Mouse (Mus musculus) CH12.LX (cell line): ENCODE results near the gene Gm29133. TPM values are rescaled to one million over a fixed set of nuclear protein-coding genes. Genes with fewer than 3 reads are reported as not detected.

Experiments used
- DNase-seq: peaks from one replicate; pipeline ENCODE4 v3.0.0-alpha.2; 2013; ENCODE audit errors: extremely low read depth
- H3K27ac ChIP-seq: 2 replicates; pipeline ENCODE4 v1.5.1; 2012; ENCODE audit warnings: low read depth, mild to moderate bottlenecking, control low read depth, moderate library complexity; ENCODE audit not compliant: insufficient read depth
- H3K27me3 ChIP-seq: replicated peaks from 2 replicates; pipeline ENCODE3; 2012; ENCODE audit warnings: inconsistent platforms
- H3K36me3 ChIP-seq, 2 experiments: replicated peaks in 1 of 2; 2 replicates each; pipeline versions ENCODE3 to v1.6.1; 2012; ENCODE audit warnings: inconsistent platforms in 1 of 2, low read length in 1 of 2, mild to moderate bottlenecking in 1 of 2, mixed read lengths in 1 of 2, moderate library complexity in 1 of 2; ENCODE audit not compliant: control insufficient read depth in 1 of 2, insufficient read depth in 1 of 2
- H3K4me1 ChIP-seq, 2 experiments: 2 replicates each; pipeline ENCODE4 v1.6.1; 2012; ENCODE audit warnings: inconsistent platforms in 1 of 2, moderate library complexity in 1 of 2; ENCODE audit not compliant: insufficient read depth in 2 of 2, control insufficient read depth in 1 of 2
- H3K4me2 ChIP-seq: 2 replicates; pipeline ENCODE4 v1.6.1; 2012; ENCODE audit warnings: low read depth, mild to moderate bottlenecking, control low read depth; ENCODE audit not compliant: poor library complexity, insufficient read depth, severe bottlenecking
- H3K4me3 ChIP-seq, 3 experiments: fragments of 150-350 bp in 1 of 3; sonication (generic) in 1 of 3; replicated peaks in 1 of 3; 2 replicates each; pipeline versions ENCODE3 to v1.5.1; 2011 to 2012; ENCODE audit warnings: low read depth in 2 of 3, low read length in 2 of 3, mild to moderate bottlenecking in 2 of 3, moderate library complexity in 2 of 3, control low read depth in 1 of 3, improper control_type of control experiment in 1 of 3, inconsistent platforms in 1 of 3, mixed read lengths in 1 of 3; ENCODE audit not compliant: poor library complexity in 1 of 3
- H3K79me2 ChIP-seq: replicated peaks from 2 replicates; pipeline ENCODE4 v1.6.1; 2012; ENCODE audit warnings: mild to moderate bottlenecking, moderate library complexity; ENCODE audit not compliant: control insufficient read depth, poor library complexity, insufficient read depth, severe bottlenecking; ENCODE audit errors: extremely low read depth
- H3K9ac ChIP-seq: 2 replicates; pipeline ENCODE4 v1.6.1; 2012; ENCODE audit warnings: low read depth, mild to moderate bottlenecking, control low read depth, moderate library complexity; ENCODE audit not compliant: insufficient read depth
- H3K9me3 ChIP-seq: replicated peaks from 2 replicates; pipeline ENCODE3; 2012; ENCODE audit warnings: low read length, inconsistent platforms, mixed read lengths
- CHD2 ChIP-seq: IDR thresholded peaks from 2 replicates; pipeline ENCODE4 v1.6.1; 2011; ENCODE audit warnings: low read length, improper control_type of control experiment
- E2F4 ChIP-seq: IDR thresholded peaks from 2 replicates; pipeline ENCODE4 v1.6.1; 2011; ENCODE audit warnings: low read depth, low read length, improper control_type of control experiment; ENCODE audit not compliant: insufficient replicate concordance
- ELF1 ChIP-seq: IDR thresholded peaks from 2 replicates; pipeline ENCODE4 v1.6.1; 2014; ENCODE audit warnings: low read depth, mild to moderate bottlenecking, inconsistent platforms, low read length, improper control_type of control experiment
- EP300 ChIP-seq: IDR thresholded peaks from 2 replicates; pipeline ENCODE4 v1.6.1; 2011; ENCODE audit warnings: low read length, improper control_type of control experiment
- ETS1 ChIP-seq: conservative IDR thresholded peaks from 2 replicates; pipeline ENCODE4 v1.6.1; 2012; ENCODE audit warnings: low read depth, mild to moderate bottlenecking, inconsistent platforms, low read length, improper control_type of control experiment, moderate library complexity
- GABPA ChIP-seq: IDR thresholded peaks from 2 replicates; pipeline ENCODE4 v1.6.1; 2012; ENCODE audit warnings: low read depth, low read length, improper control_type of control experiment, inconsistent platforms; ENCODE audit not compliant: insufficient replicate concordance
- HCFC1 ChIP-seq: IDR thresholded peaks from 2 replicates; pipeline ENCODE4 v1.6.1; 2012; ENCODE audit warnings: low read depth, mild to moderate bottlenecking, inconsistent platforms, low read length, improper control_type of control experiment
- JUN ChIP-seq: IDR thresholded peaks from 2 replicates; pipeline ENCODE4 v1.6.1; 2011; ENCODE audit warnings: low read depth, mild to moderate bottlenecking, low read length, improper control_type of control experiment, moderate library complexity; ENCODE audit not compliant: insufficient read depth
- MAX ChIP-seq: IDR thresholded peaks from 2 replicates; pipeline ENCODE4 v1.6.1; 2011; ENCODE audit warnings: low read length, improper control_type of control experiment
- MAZ ChIP-seq: IDR thresholded peaks from 2 replicates; pipeline ENCODE4 v1.6.1; 2012; ENCODE audit warnings: low read depth, mild to moderate bottlenecking, inconsistent platforms, low read length, improper control_type of control experiment, moderate library complexity
- MEF2A ChIP-seq: IDR thresholded peaks from 2 replicates; pipeline ENCODE4 v1.6.1; 2014; ENCODE audit warnings: low read depth, mild to moderate bottlenecking, inconsistent platforms, low read length, improper control_type of control experiment, borderline replicate concordance
- MXI1 ChIP-seq: IDR thresholded peaks from 2 replicates; pipeline ENCODE4 v1.6.1; 2011; ENCODE audit warnings: mild to moderate bottlenecking, low read depth, low read length, improper control_type of control experiment
- NELFE ChIP-seq: IDR thresholded peaks from 2 replicates; pipeline ENCODE4 v1.6.1; 2011; ENCODE audit warnings: low read depth, low read length, improper control_type of control experiment
- PAX5 ChIP-seq: IDR thresholded peaks from 2 replicates; pipeline ENCODE4 v1.6.1; 2012; ENCODE audit warnings: low read length, inconsistent platforms, mixed read lengths
- POLR2A ChIP-seq: IDR thresholded peaks from 2 replicates; pipeline ENCODE4 v1.6.1; 2011; ENCODE audit warnings: low read depth, mild to moderate bottlenecking, improper control_type of control experiment, low read length
- RAD21 ChIP-seq: IDR thresholded peaks from 2 replicates; pipeline ENCODE4 v1.6.1; 2011; ENCODE audit warnings: low read depth, mild to moderate bottlenecking, low read length, improper control_type of control experiment, moderate library complexity
- SIN3A ChIP-seq: IDR thresholded peaks from 2 replicates; pipeline ENCODE4 v1.6.1; 2012; ENCODE audit warnings: low read length, improper control_type of control experiment, inconsistent platforms
- SMC3 ChIP-seq: IDR thresholded peaks from 2 replicates; pipeline ENCODE4 v1.6.1; 2011; ENCODE audit warnings: low read depth, low read length, improper control_type of control experiment
- USF1 ChIP-seq: IDR thresholded peaks from 2 replicates; pipeline ENCODE4 v1.6.1; 2014; ENCODE audit warnings: low read depth, mild to moderate bottlenecking, inconsistent platforms, low read length, improper control_type of control experiment
- USF2 ChIP-seq: conservative IDR thresholded peaks from 2 replicates; pipeline ENCODE4 v1.6.1; 2011; ENCODE audit warnings: low read depth, low read length, improper control_type of control experiment
- ZC3H11A ChIP-seq: IDR thresholded peaks from 2 replicates; pipeline ENCODE4 v1.6.1; 2012; ENCODE audit warnings: low read depth, mild to moderate bottlenecking, inconsistent platforms, low read length, improper control_type of control experiment
- ZMIZ1 ChIP-seq: IDR thresholded peaks from 2 replicates; pipeline ENCODE4 v1.6.1; 2012; ENCODE audit warnings: low read depth, mild to moderate bottlenecking, inconsistent platforms, low read length, improper control_type of control experiment
- ZNF384 ChIP-seq: IDR thresholded peaks from 2 replicates; pipeline ENCODE4 v1.6.1; 2012; ENCODE audit warnings: low read depth, low read length, improper control_type of control experiment, inconsistent platforms
- dilution Hi-C: fragments of 300-500 bp; cut with MboI; formaldehyde crosslinking; loops from 2 replicates; pipeline ENCODE4 v1.14.3; 2020; ENCODE audit warnings: low sequenced_read_pairs; ENCODE audit not compliant: extremely low pct_unique_long_range_greater_than_20kb, extremely low pct_ligation_motif_present
- in situ Hi-C: fragments of 300-500 bp; cut with MboI; formaldehyde crosslinking; loops from 3 replicates; pipeline ENCODE4 v1.14.3; 2019; ENCODE audit warnings: low sequenced_read_pairs, low pct_ligation_motif_present, low pct_unique_long_range_greater_than_20kb, mixed read lengths
- polyA plus RNA-seq: library from polyadenylated mRNA; unstranded; fragments of >175 nt; gene quantifications from 2 replicates; pipeline ENCODE4 v1.2.1, GENCODE M21; 2012; ENCODE audit warnings: low read depth; ENCODE audit not compliant: insufficient read length
- total RNA-seq, 2 experiments: library from RNA; depleted of rRNA; stranded (reverse); fragments of 300-350 nt in 1 of 2; fragments of >200 nt in 1 of 2; gene quantifications; 2 replicates each; pipeline ENCODE4 v1.2.3; 2012 to 2014

Gm29133 gene
- total and polyA plus RNA-seq, 3 experiments: not detected

DNA sequence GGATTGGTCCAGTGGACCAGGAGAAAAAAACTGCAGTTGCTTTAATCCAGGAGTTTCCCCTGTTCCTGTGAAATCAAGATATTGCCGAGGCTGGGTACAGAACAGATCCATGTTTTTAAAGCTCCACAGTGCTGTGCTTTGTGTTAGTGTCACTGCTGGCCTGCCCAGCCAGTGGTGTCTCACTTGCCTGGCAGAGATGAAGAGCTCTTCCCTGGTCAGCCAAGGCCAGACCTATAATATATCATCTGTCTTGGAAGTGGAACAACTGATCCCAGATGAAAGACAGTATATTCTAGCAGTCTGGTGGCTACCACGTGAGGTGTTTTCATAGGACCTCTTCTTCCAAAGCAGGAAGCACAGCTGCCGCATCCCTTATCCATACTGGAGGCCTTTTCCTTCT is 46.7 kb upstream of the Gm29133 start:
- dilution Hi-C loops: no loop called here
- H3K4me3 ChIP-seq: no peak overlapping the region
- no peaks in the 10 kb centered on the region for H3K79me2 ChIP-seq
- H3K27ac ChIP-seq: no peak overlapping the region
- H3K36me3 ChIP-seq: no peaks in the 10 kb centered on the region
- H3K27me3 ChIP-seq: no peaks in the 10 kb centered on the region
- no peak overlapping the region for H3K4me2 ChIP-seq
- H3K9me3 ChIP-seq: no peaks in the 10 kb centered on the region
- H3K4me1 ChIP-seq: no peaks in the 10 kb centered on the region
- in situ Hi-C loops: loop anchor here (25.0 kb wide), 1 partner anchor 489 kb away; no protein-coding TSS in a partner anchor
- TF ChIP-seq USF2: no peak
- no peak for TF ChIP-seq POLR2A
- no peak for TF ChIP-seq ELF1
- TF ChIP-seq EP300: no peak
- no peak for TF ChIP-seq E2F4
- TF ChIP-seq GABPA: no peak
- no peak overlapping the region for H3K9ac ChIP-seq
- no peak for DNase-seq

DNA sequence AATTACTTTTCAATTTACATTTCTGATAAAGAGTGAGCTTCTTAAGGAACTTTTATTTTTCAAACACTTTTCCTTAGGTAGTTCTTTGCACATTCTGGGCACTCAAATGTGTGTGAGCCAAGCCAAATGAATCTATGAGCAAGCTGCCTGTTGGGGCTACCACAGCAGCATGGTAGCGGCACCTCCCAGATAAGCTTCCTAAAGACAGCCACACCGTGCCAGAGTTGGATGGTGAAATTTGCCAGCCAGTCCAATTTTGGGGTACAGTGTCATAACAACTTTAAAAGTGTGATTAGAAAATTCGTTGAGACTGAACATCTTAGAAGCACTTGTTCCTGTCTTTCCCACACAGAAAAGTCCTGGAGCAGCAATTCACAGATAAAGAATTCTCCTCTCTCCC is 41.5 kb upstream of the Gm29133 start:
- H3K4me2 ChIP-seq: no peak overlapping the region
- in situ Hi-C loops: loop anchor here (25.0 kb wide), 1 partner anchor 494 kb away; no protein-coding TSS in a partner anchor
- H3K4me1 ChIP-seq: no peaks in the 10 kb centered on the region
- no peaks in the 10 kb centered on the region for H3K79me2 ChIP-seq
- no peaks in the 10 kb centered on the region for H3K27me3 ChIP-seq
- TF ChIP-seq SMC3: no peak
- no peak for TF ChIP-seq ZMIZ1
- TF ChIP-seq NELFE: no peak
- TF ChIP-seq ZC3H11A: no peak
- TF ChIP-seq, all 38 proteins: peak for 0
- Histone ChIP-seq H3K27ac (no peak overlapping the region), H3K9ac (no peak overlapping the region), H3K36me3 (no peaks in the 10 kb centered on the region), H3K9me3 (no peaks in the 10 kb centered on the region), H3K4me3 (no peak overlapping the region)
- no peak for DNase-seq
- dilution Hi-C loops: no loop called here

DNA sequence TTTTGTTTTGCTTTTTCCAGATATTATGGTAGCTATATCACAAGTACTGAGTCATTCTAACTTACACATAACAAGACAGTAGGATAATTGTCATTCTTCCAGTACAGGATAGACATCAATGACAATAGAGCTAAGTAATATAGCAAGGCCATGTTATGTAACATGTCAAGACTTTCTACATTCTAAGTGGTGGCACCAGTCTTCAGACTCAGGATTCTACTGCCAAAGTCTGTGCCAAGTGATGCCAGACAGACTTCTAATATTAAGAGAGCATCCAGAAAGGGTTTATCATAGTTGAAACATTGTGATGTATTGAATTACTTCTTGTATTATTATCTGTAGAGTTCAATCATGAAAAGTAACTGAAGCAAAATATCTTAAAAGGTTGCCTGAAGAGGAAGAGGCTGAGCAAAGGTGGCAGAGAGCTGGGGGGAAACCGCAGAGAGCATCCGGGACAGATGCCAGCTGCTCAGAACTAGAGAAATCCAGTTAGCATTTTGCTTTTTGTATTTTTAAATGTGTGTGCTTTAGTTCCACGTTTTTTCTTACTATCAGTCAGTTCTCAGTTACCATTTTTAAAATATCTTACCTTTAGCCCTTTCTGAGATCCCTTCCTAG is 34.2 kb upstream of the Gm29133 start:
- no peak overlapping the region for H3K4me2 ChIP-seq
- TF ChIP-seq SMC3 (no peak), MAZ (no peak), MAX (no peak), HCFC1 (no peak), CHD2 (no peak), RAD21 (no peak), ZC3H11A (no peak), ZNF384 (no peak), USF1 (no peak), SIN3A (no peak), JUN (no peak), MEF2A (no peak), ETS1 (no peak), MXI1 (no peak), PAX5 (no peak), ZMIZ1 (no peak), POLR2A (no peak)
- no peaks in the 10 kb centered on the region for H3K27me3 ChIP-seq
- no peak overlapping the region for H3K4me3 ChIP-seq
- no peaks in the 10 kb centered on the region for H3K79me2 ChIP-seq
- H3K9me3 ChIP-seq: no peaks in the 10 kb centered on the region
- dilution Hi-C loops: no loop called here
- H3K36me3 ChIP-seq: no peaks in the 10 kb centered on the region
- no peaks in the 10 kb centered on the region for H3K4me1 ChIP-seq
- no peak for DNase-seq
- no peak overlapping the region for H3K9ac ChIP-seq
- H3K27ac ChIP-seq: no peak overlapping the region
- in situ Hi-C loops: loop anchor here (10.0 to 25.0 kb wide), 2 partner anchors 151 to 501 kb away; no protein-coding TSS in a partner anchor
